Mouse (Mus musculus) liver, embryonic 14.5 days (tissue): ENCODE results near the gene Clic4.

Experiments
- CTCF ChIP-seq: IDR thresholded peaks from 2 replicates; pipeline ENCODE4 v1.5.1; 2016; ENCODE audit warnings: antibody characterized with exemption, low read depth, control low read depth
- EP300 ChIP-seq: IDR thresholded peaks from 2 replicates; pipeline ENCODE4 v1.6.1; 2016; ENCODE audit warnings: antibody characterized with exemption, low read depth

DNA sequence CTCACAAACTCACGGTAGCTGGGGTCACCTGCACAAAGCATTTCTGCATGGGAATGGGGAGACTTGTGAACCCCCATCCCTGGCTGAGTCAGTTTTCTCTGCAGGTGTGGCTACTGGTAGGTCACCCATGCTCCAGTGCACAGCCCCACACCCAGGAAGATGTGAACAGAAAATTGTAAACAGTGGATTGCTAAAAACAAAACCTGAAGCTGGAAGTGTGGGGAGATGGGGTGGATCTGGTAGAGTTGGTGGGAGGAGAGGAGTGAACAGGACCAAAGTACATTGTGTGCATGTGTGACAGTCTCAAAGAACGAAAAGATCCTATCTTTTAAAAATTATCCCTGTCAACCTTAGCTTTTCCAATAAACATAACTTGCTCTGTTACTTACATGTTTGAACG, 52.0 kb downstream of the Clic4 start:
- TF ChIP-seq CTCF: no peak
- no peak for TF ChIP-seq EP300
